Mouse (Mus musculus) E14TG2a.4 (cell line): Measurements from ENCODE around the gene Slc16a13.

Experiments used
- CTCF ChIP-seq: conservative IDR thresholded peaks from 2 replicates; pipeline ENCODE4 v1.5.1; 2014; ENCODE audit warnings: low read length
- NANOG ChIP-seq: IDR thresholded peaks from 2 replicates; pipeline ENCODE4 v1.6.1; 2014; ENCODE audit warnings: borderline replicate concordance, low read length, mixed read lengths

DNA sequence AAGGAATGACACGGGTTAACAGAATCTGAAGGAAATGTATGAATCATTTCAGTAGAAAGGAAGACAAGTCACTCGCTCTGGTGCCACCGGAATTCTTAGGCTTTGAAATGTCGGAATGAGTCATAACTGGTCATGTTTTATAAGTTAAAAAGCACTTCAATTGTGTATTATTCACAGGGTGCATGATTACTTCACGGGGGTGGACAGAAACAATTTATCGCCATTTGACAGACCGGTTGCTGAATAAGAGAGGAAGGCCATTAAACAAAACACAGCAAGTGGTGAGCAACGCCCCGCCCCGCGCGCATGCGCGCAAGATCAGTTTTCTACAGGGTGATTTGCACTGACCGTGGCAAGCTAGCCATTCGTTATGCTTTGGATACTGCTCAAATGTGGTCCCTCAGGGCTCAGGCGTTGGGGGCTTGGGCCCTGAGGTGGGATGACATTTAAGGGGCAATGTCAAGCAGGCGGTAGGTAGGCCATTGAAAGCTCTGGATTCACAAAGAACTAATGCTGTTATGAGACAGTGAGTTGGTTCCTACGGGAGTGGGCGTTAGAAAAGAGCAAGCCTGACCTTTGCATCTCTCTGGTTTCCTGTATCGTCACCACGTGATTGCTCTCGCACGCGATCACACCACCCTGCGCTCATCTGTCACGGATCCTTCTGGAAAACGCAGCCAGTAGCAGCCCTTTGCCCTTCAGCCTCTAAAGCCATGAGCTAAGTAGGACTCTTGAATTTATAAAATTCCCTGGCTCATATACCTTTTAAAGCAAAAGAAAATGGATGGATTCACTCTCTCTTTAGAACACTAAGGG lies 31.3 kb downstream of the Slc16a13 start:
- TF ChIP-seq CTCF (no peak), NANOG (no peak)
